Mouse (Mus musculus): ENCODE results near the gene Naa40.

Naa40 gene

DNA sequence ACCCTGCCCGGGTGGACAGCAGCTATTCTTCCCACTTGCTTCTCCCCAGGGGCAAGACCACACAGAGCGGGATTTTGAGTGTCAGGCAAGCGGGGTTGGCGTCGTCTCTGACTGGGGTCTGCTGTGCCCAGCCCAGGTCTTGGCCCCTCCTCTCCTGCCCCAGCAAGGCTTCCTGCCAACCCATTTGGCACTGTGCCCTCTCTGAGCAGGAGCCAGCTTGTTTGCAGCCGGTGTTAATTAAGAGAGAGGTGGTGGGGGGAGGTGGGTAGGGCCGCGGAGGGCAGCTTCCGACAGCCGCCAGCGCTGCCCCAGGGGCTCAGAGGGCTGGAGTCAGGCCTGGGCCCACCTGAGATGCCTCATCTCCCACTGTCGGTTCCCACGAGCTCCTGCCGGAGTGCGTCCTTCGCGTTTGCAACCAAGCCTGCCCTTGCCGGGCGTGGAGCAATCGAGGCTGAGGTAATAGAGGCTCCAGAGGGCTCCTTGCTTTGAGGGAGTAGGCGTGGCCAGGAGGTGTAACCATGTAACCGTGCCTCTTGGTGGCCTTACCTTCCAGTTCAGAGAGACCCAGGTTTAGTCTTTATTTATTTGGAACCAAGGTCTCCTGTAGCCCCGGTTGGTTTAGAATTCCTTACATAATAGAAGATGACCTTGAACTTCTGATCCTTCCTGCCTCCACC, 58.6 kb downstream of the Naa40 start:
- peak; percentile 44 to 60 for DNase-seq (ENCODE audit: low spot score in 2 of 2)

DNA sequence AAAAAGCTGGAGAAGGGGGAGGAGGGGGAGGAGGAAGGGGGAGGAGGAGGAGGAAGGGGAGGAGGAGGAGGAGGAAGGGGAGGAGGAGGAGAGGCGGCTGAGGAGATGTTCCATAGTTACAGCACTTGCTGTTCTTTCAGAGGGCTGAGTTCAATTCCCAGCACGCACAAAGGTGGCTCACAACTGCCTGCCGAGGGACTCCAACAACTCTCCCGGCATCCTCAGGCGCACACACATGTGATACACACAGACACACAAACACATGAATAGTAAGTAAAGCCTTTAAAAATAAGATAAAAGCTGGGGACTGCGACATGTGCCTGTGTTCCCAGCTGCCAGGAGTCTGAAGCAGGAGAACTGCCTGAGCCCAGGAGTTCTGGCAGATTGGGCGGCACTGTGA, 59.5 kb downstream of the Naa40 start:
- no peak for DNase-seq (ENCODE audit: low spot score in 2 of 2)

DNA sequence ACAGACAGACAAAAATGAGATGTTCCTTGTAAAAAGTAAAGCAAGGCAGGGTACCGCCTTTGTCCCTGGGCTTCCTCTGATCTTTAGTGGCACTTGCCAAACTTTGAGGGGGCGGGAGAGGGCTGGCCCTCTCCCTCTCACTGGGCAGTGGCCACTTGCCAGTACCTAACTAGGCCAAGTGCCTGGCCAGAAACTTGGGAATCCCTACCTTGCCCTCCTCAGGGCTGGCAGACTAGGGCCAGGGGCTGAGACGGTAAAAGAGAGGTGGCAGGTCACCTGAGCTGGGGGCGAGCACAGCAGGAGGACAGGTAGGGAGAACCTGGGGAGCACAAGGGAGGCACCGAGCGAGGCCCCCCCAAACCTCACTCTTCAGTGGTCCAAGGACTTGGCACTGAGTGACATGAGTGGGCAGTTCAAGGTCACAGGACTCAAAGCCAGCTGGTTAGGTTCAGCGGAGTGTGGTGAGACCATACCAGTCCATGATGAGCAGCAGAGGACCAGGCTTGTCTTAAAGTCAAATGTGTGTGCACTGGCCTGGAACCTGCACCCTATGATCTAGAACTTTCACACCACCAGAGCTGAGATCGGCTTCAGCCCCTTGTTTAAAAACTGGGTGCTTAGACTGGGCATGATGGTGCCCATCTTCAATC, 60.1 kb downstream of the Naa40 start:
- DNase-seq (ENCODE audit: low spot score in 2 of 2) = no peak

DNA sequence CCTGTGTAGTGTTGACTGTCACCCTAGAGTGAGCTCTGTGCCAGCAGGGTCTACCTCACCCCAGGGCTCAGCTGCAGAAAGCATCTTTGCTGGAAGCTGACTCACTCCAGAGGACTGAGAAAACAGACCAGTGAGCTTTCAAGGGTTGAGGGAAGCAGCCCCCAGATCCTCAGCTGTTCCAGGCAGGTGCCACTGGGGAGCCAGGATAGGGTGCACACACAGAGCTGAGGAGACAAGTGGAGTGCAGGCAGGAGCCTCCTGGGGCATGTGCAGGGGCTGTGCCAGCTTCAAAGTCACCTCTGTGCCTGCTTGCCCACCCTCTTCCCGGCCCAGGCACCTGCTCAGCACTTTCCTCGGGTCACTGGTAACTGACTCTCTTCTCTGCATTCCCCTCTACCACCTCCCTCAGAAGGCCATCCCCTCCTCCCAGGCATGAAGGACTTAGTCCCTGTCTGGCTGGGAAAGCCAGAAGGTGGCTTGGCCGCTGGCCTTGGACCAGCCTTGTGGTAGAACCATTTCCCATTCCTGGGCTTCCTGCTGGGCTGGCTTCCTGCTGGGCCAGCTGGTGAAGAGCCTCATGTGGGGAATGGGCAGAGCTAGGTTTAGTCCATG, 62.0 kb downstream of the Naa40 start:
- DNase-seq (ENCODE audit: low spot score in 2 of 2) = no peak

DNA sequence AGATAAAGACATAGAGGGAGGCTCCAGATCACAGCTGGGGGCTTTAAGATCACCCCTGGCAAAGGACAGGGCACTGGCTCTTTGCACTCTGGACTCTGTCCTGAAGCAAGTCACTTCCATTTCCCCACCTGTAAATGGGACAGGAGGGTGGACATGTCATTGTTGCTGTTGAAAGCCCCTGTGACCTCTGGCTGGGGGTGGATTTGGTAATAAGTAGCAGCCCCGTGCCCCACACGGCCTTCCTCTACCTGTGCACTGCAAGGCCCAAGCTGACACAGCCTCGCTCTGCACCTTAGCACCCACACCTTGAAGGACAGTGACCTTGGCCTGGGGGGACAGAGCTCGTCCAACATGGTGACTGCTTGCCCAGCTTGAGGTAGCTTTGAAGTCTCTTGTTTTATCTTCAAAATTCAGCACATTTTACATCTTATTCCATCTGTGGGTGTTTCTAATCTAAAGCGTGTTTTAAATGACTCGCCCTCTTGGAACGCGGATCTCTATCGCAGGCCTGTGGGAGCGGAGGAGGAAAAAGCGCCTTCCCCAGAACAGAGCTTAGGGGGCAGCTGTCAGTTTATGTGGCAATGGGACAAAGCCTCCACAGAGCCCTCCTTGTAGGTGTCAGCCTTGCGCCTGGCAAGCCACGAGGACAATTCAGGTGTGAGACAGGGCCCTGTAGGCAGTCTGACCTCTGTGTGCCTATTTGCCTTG, 63.0 kb downstream of the Naa40 start:
- no peak for DNase-seq (ENCODE audit: low spot score in 2 of 2)

DNA sequence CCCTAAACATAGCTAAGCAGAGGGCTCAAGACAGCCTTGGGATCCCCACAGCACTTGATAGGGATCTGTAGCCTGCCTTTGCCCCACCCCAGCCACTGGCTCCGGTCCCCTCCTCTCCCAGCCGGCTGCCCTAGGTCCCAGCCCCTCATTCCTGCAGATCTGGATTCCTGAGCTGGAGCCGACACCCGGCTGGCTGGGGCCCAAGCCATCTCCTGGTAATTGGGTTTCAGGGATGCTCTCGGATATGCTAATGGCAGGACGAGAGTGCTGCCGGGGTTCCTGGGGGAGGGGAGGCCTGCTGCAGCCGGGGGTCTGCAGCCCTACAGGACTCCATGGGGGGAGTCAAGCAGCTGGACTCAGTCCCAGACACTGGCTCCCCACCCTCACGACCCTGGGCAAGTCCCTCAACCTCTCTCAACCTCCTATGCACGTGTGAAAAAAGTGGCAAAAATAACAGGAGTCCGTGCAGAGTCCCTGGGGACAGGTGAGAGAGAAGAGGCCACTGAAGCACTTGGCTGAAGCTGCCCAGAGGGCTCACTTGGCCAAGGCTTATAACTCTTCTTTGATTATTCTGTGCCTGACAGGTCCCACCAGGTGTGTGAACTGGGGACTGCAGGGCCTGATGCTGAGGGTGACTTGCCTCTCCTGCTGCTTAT, 64.8 kb downstream of the Naa40 start:
- DNase-seq (ENCODE audit: low spot score in 2 of 2) = no peak
